Mouse (Mus musculus): ENCODE measurements around the gene Zfhx3. TPM values are rescaled to one million over a fixed set of nuclear protein-coding genes. Genes with fewer than 3 reads are reported as not detected.

Gene Zfhx3
- polyA plus RNA-seq, 2 experiments = 0.25 to 0.65 TPM

DNA sequence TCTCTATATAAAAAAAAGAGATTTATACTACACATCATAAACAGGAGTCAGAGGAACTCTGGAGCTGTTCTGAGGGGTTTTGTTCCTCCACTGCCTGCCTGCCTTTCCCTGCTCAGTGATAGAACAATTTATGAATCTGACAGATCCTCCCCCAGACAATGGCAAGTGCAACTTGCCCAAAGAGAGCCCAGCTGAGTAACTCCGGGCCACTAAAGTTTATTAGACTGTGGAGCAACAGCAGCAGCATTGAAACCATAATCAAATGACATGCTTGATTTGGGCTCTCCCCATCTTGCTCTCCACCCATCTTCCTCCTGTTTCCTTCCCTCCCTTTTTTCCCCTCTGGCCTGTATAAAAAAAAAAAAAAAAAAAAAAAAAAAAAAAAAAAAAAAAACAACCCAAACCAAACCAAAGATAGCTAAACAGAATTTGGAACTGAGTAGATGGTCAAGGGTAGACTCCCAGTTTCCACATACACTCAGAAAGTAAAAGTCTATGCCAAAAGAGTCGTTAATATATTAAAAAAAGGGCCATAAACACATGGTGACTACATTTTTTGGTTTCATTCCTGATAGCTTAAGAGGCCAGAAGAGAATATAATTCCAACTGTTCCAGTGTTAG, 129.8 kb downstream of the Zfhx3 start:
- Histone ChIP-seq H3K9ac (replicated peaks) (no peak overlapping the region), H3K4me3 (ENCODE audit: insufficient read depth in 1 of 2, low read depth in 2 of 2, low read length in 2 of 2) (no peak overlapping the region), H3K27ac (no peak overlapping the region), H3K27me3 (ENCODE audit: control insufficient read depth, insufficient read depth, low read length) (no peaks in the 10 kb centered on the region), H3K9me3 (ENCODE audit: control insufficient read depth, low read length) (no peaks in the 10 kb centered on the region), H3K4me1 (replicated peaks; ENCODE audit: control insufficient read depth in 2 of 2, insufficient read depth in 2 of 2, low read length in 1 of 2) (no peaks in the 10 kb centered on the region), H3K36me3 (replicated peaks; ENCODE audit: control insufficient read depth, insufficient read depth, low read depth) (no peaks in the 10 kb centered on the region), H3K4me2 (ENCODE audit: low read depth) (no peak overlapping the region)
- 48% methylated on average over 2 of the region's 2 CpGs for WGBS (ENCODE audit: insufficient replicate concordance)
- DNase-seq (ENCODE audit: low read depth in 3 of 3, low spot score in 3 of 3) (no peak), ATAC-seq (ENCODE audit: insufficient read depth) (no peak)
- TF ChIP-seq EP300 (IDR thresholded peaks at IDR 0.05; ENCODE audit: low read depth) (no peak), CTCF (IDR thresholded peaks at IDR 0.05; ENCODE audit: low read depth) (no peak)

DNA sequence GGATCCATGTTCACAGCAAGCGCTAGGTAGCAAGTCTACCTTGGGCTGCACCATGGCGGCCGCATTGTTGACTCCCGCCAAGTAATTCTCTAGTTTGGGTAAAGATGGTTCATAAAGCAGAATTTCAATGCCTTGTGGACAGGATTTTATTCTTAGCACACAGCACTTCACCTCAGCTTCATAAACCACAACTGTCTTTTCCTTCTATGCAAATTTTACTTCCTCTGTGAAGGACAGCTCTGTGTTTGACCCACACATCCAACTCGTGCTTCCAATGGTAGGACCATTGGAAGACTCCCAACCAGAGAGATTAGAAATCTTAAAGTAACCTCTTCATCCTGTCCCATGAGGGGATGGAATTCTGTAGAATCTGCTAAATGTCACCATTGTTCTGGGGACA, 130.4 kb downstream of the Zfhx3 start:
- Histone ChIP-seq H3K4me1 (replicated peaks; ENCODE audit: control insufficient read depth in 2 of 2, insufficient read depth in 2 of 2, low read length in 1 of 2) (no peaks in the 10 kb centered on the region), H3K9me3 (ENCODE audit: control insufficient read depth, low read length) (no peaks in the 10 kb centered on the region), H3K27me3 (ENCODE audit: control insufficient read depth, insufficient read depth, low read length) (no peaks in the 10 kb centered on the region), H3K36me3 (replicated peaks; ENCODE audit: control insufficient read depth, insufficient read depth, low read depth) (no peaks in the 10 kb centered on the region), H3K27ac (no peak overlapping the region), H3K4me2 (ENCODE audit: low read depth) (no peak overlapping the region), H3K4me3 (ENCODE audit: insufficient read depth in 1 of 2, low read depth in 2 of 2, low read length in 2 of 2) (no peak overlapping the region), H3K9ac (replicated peaks) (no peak overlapping the region)
- 70% methylated on average over 5 of the region's 5 CpGs for WGBS (ENCODE audit: insufficient replicate concordance)
- ATAC-seq (ENCODE audit: insufficient read depth) = no peak
- no peak for TF ChIP-seq EP300 (IDR thresholded peaks at IDR 0.05; ENCODE audit: low read depth)
- no peak for TF ChIP-seq CTCF (IDR thresholded peaks at IDR 0.05; ENCODE audit: low read depth)
- DNase-seq (ENCODE audit: low read depth in 3 of 3, low spot score in 3 of 3) = no peak

DNA sequence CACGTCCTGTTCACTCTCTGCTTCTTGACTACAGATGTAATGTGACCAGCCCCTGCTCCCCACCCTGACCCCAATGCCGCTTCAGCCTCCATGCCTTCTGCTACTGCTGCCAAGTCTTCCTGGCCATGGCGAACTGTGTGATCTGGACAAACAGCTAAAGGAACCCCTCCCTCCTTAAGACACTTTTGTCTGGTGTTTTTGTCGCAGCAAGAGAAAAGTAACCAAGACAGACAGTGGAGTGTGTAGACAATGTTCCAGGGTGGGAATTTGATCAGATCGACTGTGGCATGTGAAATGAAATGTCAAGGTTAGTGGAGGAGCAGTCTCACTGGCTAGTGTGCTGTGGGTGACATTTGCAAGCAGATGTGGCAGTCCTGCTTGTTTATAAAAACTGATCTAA, 132.7 kb downstream of the Zfhx3 start:
- no peak overlapping the region for H3K9ac ChIP-seq (replicated peaks)
- WGBS (ENCODE audit: insufficient replicate concordance) = 50% methylated on average over 5 of the region's 5 CpGs
- H3K27ac ChIP-seq = no peak overlapping the region
- H3K4me1 ChIP-seq (replicated peaks; ENCODE audit: control insufficient read depth in 2 of 2, insufficient read depth in 2 of 2, low read length in 1 of 2) = no peaks in the 10 kb centered on the region
- TF ChIP-seq CTCF (IDR thresholded peaks at IDR 0.05; ENCODE audit: low read depth) (no peak), EP300 (IDR thresholded peaks at IDR 0.05; ENCODE audit: low read depth) (no peak)
- no peak overlapping the region for H3K4me2 ChIP-seq (ENCODE audit: low read depth)
- no peaks in the 10 kb centered on the region for H3K36me3 ChIP-seq (replicated peaks; ENCODE audit: control insufficient read depth, insufficient read depth, low read depth)
- no peaks in the 10 kb centered on the region for H3K27me3 ChIP-seq (ENCODE audit: control insufficient read depth, insufficient read depth, low read length)
- H3K4me3 ChIP-seq (ENCODE audit: insufficient read depth in 1 of 2, low read depth in 2 of 2, low read length in 2 of 2) = no peak overlapping the region
- no peaks in the 10 kb centered on the region for H3K9me3 ChIP-seq (ENCODE audit: control insufficient read depth, low read length)
- ATAC-seq (ENCODE audit: insufficient read depth) (no peak), DNase-seq (ENCODE audit: low read depth in 3 of 3, low spot score in 3 of 3) (no peak)

DNA sequence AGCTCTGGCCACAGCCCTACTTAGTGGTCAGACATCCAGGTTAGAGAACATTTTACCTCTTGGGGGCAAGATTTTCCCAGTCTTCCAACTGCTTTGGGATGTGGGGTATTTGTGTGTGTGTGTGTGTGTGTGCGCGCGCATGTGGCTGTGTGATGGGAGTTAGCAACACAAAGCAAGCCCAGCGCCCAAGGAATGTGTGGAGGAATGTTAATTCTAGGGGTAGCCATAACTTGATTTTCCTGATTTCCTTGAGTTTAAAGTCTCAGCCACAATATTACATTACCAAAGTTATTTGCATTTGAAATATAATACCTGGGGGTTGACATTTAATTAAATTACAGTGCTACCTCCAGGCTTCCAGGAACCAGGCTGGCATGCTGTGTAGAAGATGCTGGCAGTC, 136.3 kb downstream of the Zfhx3 start:
- no peak for TF ChIP-seq CTCF (IDR thresholded peaks at IDR 0.05; ENCODE audit: low read depth)
- no peak for TF ChIP-seq EP300 (IDR thresholded peaks at IDR 0.05; ENCODE audit: low read depth)
- DNase-seq (ENCODE audit: low read depth in 3 of 3, low spot score in 3 of 3) = no peak
- no peak overlapping the region for H3K9ac ChIP-seq (replicated peaks)
- 76% methylated on average over 4 of the region's 4 CpGs for WGBS (ENCODE audit: insufficient replicate concordance)
- H3K4me1 ChIP-seq (replicated peaks; ENCODE audit: control insufficient read depth in 2 of 2, insufficient read depth in 2 of 2, low read length in 1 of 2) = no peaks in the 10 kb centered on the region
- no peak overlapping the region for H3K4me2 ChIP-seq (ENCODE audit: low read depth)
- H3K36me3 ChIP-seq (replicated peaks; ENCODE audit: control insufficient read depth, insufficient read depth, low read depth) = no peaks in the 10 kb centered on the region
- no peak for ATAC-seq (ENCODE audit: insufficient read depth)
- H3K4me3 ChIP-seq (ENCODE audit: insufficient read depth in 1 of 2, low read depth in 2 of 2, low read length in 2 of 2) = no peak overlapping the region
- H3K9me3 ChIP-seq (ENCODE audit: control insufficient read depth, low read length) = no peaks in the 10 kb centered on the region
- no peaks in the 10 kb centered on the region for H3K27me3 ChIP-seq (ENCODE audit: control insufficient read depth, insufficient read depth, low read length)
- H3K27ac ChIP-seq = no peak overlapping the region

DNA sequence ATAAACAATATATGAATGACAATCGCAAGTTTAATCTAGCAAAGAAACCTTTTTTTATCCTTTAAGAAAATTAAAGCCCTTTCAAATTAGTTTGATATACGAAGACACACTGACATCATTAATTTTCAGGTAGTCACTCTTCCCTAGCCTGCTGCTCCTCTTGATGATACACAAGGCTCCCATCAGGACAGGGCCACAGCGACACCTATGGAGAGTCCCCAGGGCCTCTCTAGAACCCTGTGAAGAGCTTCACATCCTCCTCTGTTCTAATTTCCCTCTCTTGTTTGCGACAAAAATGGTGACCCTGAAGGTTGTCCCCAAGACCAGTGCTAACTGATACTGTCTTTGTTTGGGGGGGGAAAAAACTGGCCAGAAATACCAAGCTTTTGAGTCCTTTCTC, 144.5 kb downstream of the Zfhx3 start:
- Histone ChIP-seq H3K4me2 (ENCODE audit: low read depth) (no peak overlapping the region), H3K27me3 (ENCODE audit: control insufficient read depth, insufficient read depth, low read length) (no peaks in the 10 kb centered on the region), H3K4me1 (replicated peaks; ENCODE audit: control insufficient read depth in 2 of 2, insufficient read depth in 2 of 2, low read length in 1 of 2) (no peaks in the 10 kb centered on the region), H3K9ac (replicated peaks) (no peak overlapping the region), H3K9me3 (ENCODE audit: control insufficient read depth, low read length) (no peaks in the 10 kb centered on the region), H3K27ac (no peak overlapping the region), H3K4me3 (ENCODE audit: insufficient read depth in 1 of 2, low read depth in 2 of 2, low read length in 2 of 2) (no peak overlapping the region), H3K36me3 (replicated peaks; ENCODE audit: control insufficient read depth, insufficient read depth, low read depth) (no peaks in the 10 kb centered on the region)
- TF ChIP-seq EP300 (IDR thresholded peaks at IDR 0.05; ENCODE audit: low read depth) = no peak
- 53% methylated on average over 4 of the region's 4 CpGs for WGBS (ENCODE audit: insufficient replicate concordance)
- DNase-seq (ENCODE audit: low read depth in 3 of 3, low spot score in 3 of 3) (no peak), ATAC-seq (ENCODE audit: insufficient read depth) (no peak)

Measured in liver, embryonic 14.5 days (tissue).